Mouse (Mus musculus) embryo, embryonic 11 days (tissue): ENCODE measurements around the gene Brdt.

ENCODE experiments used
- DNase-seq: peaks from one replicate; pipeline ENCODE4 v3.0.0-alpha.2; 2015

Brdt gene

GRCm38 (mm10) chr5:107421676-107422075 is 90.7 kb downstream of the Brdt start:
- no peak for DNase-seq

- DNase-seq = no peak
These were observed 100.3 kb downstream of the Brdt start, which contains the start of gene Lpcat2b for GRCm38 (mm10) chr5:107431249-107431648. Gene Lpcat2b (plus strand): TSS chr5:107431549.

DNA sequence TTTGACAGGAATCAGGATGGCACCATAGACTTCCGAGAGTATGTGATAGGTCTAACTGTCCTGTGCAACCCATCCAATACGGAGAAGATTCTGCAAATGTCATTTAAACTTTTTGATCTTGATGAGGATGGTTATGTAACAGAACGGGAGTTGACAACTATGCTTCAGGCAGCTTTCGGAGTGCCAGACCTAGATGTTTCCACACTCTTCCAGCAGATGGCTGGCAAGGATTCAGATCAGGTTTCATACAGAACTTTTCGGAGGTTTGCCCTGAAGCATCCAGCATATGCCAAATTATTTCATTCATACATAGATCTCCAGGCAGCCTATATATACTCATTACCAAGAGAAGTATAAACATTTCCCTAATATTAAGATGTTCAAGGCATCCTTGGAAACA is 103.0 kb downstream of the Brdt start:
- no peak for DNase-seq

DNA sequence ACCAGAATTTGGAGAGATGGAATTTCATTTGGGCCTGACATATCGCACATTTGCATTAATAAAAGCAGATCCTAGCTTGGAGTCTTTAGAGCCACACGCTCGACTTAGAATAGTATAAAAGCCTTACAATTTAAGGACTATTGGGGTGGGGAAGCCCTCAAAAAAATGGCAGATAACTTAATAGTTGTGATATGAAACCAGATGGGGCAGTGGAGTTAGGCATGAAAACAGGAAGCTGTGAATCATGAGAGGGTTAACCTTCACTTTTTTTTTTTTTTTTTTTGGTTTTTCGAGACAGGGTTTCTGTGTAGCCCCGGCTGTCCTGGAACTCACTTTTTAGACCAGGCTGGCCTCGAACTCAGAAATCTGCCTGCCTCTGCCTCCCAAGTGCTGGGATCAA is 105.2 kb downstream of the Brdt start:
- no peak for DNase-seq
